Comparison of ENCODE assay signal across 25 mouse cellular contexts in genomic region chr7:102480821-102481220, GRCm38 (mm10). TPM values are rescaled to one million over a fixed set of nuclear protein-coding genes. Genes with fewer than 3 reads are reported as not detected.
DNase-seq lines count a peak whose midpoint lies in the region; ATAC-seq and TF ChIP-seq lines count a peak whose summit lies in the region.
"Had no signal": no experiment of that assay in that cellular context is flagged by ENCODE, and none has a peak within 500 bp of the region (broad histone marks: within the 10 kb centered on the region; RNA-seq: fewer than 3 reads in every experiment).

No protein-coding gene starts in this region.

- no peak for TF ChIP-seq CTCF in lung, embryonic 14.5 days (IDR thresholded peaks at IDR 0.05; ENCODE audit: low read depth)
- TF ChIP-seq CTCF in lung, adult 2 months (IDR thresholded peaks at IDR 0.05; ENCODE audit: insufficient read depth, low read length): no peak
- TF ChIP-seq CTCF in embryonic fibroblast, embryonic 13.5 days (IDR thresholded peaks at IDR 0.05; ENCODE audit: borderline replicate concordance, insufficient read depth, low read length): no peak

- H3K4me3 ChIP-seq in lung, embryonic 14.5 days (ENCODE audit: low read depth, low read length): no peak overlapping the region
- no peak overlapping the region for H3K4me3 ChIP-seq in lung, adult 2 months (replicated peaks; ENCODE audit: extremely low read depth, low read depth, low read length)
- H3K4me3 ChIP-seq in megakaryocyte, embryonic 14.5 days (replicated peaks): peak overlapping the region; percentile 5
- no peak overlapping the region for H3K4me3 ChIP-seq in embryonic fibroblast, embryonic 13.5 days (ENCODE audit: insufficient read depth, low read length)
- H3K4me3 ChIP-seq: embryonic facial prominence, embryonic 15.5 days; forebrain, embryonic 15.5 days; heart, embryonic 13.5 days; hindbrain, embryonic 15.5 days had no signal

- no peak for TF ChIP-seq POLR2A in lung, adult 2 months (IDR thresholded peaks at IDR 0.05; ENCODE audit: borderline replicate concordance, extremely low read depth, low read depth, low read length)
- no peak for TF ChIP-seq POLR2A in embryonic fibroblast, embryonic 13.5 days (IDR thresholded peaks at IDR 0.05; ENCODE audit: low read depth, low read length)

- ATAC-seq in lung, embryonic 14.5 days (ENCODE audit: insufficient read depth): peak; percentile 66
- no peak for ATAC-seq in megakaryocyte, adult 5-6 weeks (ENCODE audit: poor library complexity, severe bottlenecking)
- ATAC-seq: forebrain, embryonic 15.5 days had no signal

- H3K27me3 ChIP-seq in lung, embryonic 14.5 days (ENCODE audit: insufficient read depth, low read length): no peaks in the 10 kb centered on the region
- no peaks in the 10 kb centered on the region for H3K27me3 ChIP-seq in megakaryocyte, embryonic 14.5 days (replicated peaks)
- H3K27me3 ChIP-seq: embryonic facial prominence, embryonic 15.5 days; forebrain, embryonic 15.5 days; heart, embryonic 13.5 days; hindbrain, embryonic 15.5 days had no signal

- H3K27ac ChIP-seq in lung, embryonic 14.5 days (ENCODE audit: low read depth): no peak overlapping the region
- peak overlapping the region; percentile 98 for H3K27ac ChIP-seq in embryonic fibroblast, embryonic 13.5 days (ENCODE audit: insufficient read depth, low read length)
- H3K27ac ChIP-seq: embryonic facial prominence, embryonic 15.5 days; forebrain, embryonic 15.5 days; heart, embryonic 13.5 days; hindbrain, embryonic 15.5 days had no signal

- no peaks in the 10 kb centered on the region for H3K9me3 ChIP-seq in lung, embryonic 14.5 days (ENCODE audit: low read depth, low read length)
- H3K9me3 ChIP-seq in megakaryocyte, embryonic 14.5 days: no peaks in the 10 kb centered on the region
- H3K9me3 ChIP-seq: embryonic facial prominence, embryonic 15.5 days; forebrain, embryonic 15.5 days; heart, embryonic 13.5 days; hindbrain, embryonic 15.5 days had no signal

- H3K4me2 ChIP-seq in lung, embryonic 14.5 days: no peak overlapping the region
- H3K4me2 ChIP-seq: embryonic facial prominence, embryonic 15.5 days; forebrain, embryonic 15.5 days; heart, embryonic 13.5 days; hindbrain, embryonic 15.5 days had no signal

- H3K9ac ChIP-seq in lung, embryonic 14.5 days: no peak overlapping the region
- H3K9ac ChIP-seq: embryonic facial prominence, embryonic 15.5 days; forebrain, embryonic 15.5 days; heart, embryonic 13.5 days; hindbrain, embryonic 15.5 days had no signal

- DNase-seq in lung, embryonic 14.5 days: peak; percentile 60
- DNase-seq in lung, adult 2 months: no peak
- DNase-seq in testis, postnatal 14 days (ENCODE audit: low spot score): peak; percentile 48
- DNase-seq: cerebellum, adult 11 months; cerebellum, adult 8-10 months; cerebellum, postnatal 14 days; embryo, embryonic 11 days; gastrocnemius, postnatal 36 days; heart, postnatal 36 days had no signal

- H3K4me1 ChIP-seq in lung, embryonic 14.5 days (ENCODE audit: insufficient read depth): peaks cover 7% of the 10 kb centered on the region; the same call in 1 of the 2 replicates
- peaks cover 7% of the 10 kb centered on the region for H3K4me1 ChIP-seq in lung, adult 2 months (ENCODE audit: control insufficient read depth, insufficient read depth, low read length)
- H3K4me1 ChIP-seq in megakaryocyte, embryonic 14.5 days: peaks cover 76% of the 10 kb centered on the region
- peaks cover 3% of the 10 kb centered on the region; the same call in 1 of the 2 replicates for H3K4me1 ChIP-seq in embryonic fibroblast, embryonic 13.5 days (ENCODE audit: control insufficient read depth, insufficient read depth, low read length)
- H3K4me1 ChIP-seq: forebrain, embryonic 15.5 days; hindbrain, embryonic 15.5 days had no signal

- WGBS in lung, embryonic 14.5 days: 29% methylated on average over 4 of the region's 4 CpGs
- WGBS in lung, adult 2 months: 24% methylated on average over 4 of the region's 4 CpGs

- H3K36me3 ChIP-seq in lung, embryonic 14.5 days (ENCODE audit: insufficient read depth): no peaks in the 10 kb centered on the region
- peaks cover 12% of the 10 kb centered on the region for H3K36me3 ChIP-seq in megakaryocyte, embryonic 14.5 days (replicated peaks; ENCODE audit: low read length)
- H3K36me3 ChIP-seq: embryonic facial prominence, embryonic 15.5 days; forebrain, embryonic 15.5 days; heart, embryonic 13.5 days; hindbrain, embryonic 15.5 days had no signal

RNA-seq across cellular contexts. Expression of gene Olfr543, which starts 0.7 kb away (rescaled TPM):
- polyA plus RNA-seq in lung, embryonic 14.5 days (2014; fragmentation: Nextera tagmentation; extraction: Ambion mirVana): 0.37 and 0.45 TPM in 2 replicates
- not detected in 2 replicates for polyA plus RNA-seq in lung, adult 2 months (2012; rRNA removed)
- not detected in 2 replicates for polyA plus RNA-seq in megakaryocyte, embryonic 14.5 days (2012; ENCODE audit: insufficient read depth, low replicate concordance)
- total RNA-seq in megakaryocyte, adult 5-6 weeks (2015): not detected in 2 replicates
- not detected in 2 replicates for total RNA-seq in megakaryocyte, adult 5-6 weeks (2017)
- not detected in 2 replicates for polyA plus RNA-seq in embryonic fibroblast, embryonic 13.5 days (2011; ENCODE audit: insufficient read length, low read depth, missing spikeins)
- total RNA-seq: adrenal gland, postnatal 4 days; common myeloid progenitor, adult 5-6 weeks; gastrocnemius, adult 8-10 months; gastrocnemius, postnatal 36 days; heart, postnatal 36 days had no signal
- polyA plus RNA-seq: brain, embryonic 14.5 days; heart, embryonic 13.5 days; heart, postnatal 0 days had no signal

RNA-seq across cellular contexts. Expression of gene Olfr544, which starts 7.3 kb away (rescaled TPM):
- polyA plus RNA-seq in lung, embryonic 14.5 days (2014; fragmentation: Nextera tagmentation; extraction: Ambion mirVana): 0.11 TPM in 2 replicates
- not detected in 2 replicates for polyA plus RNA-seq in lung, adult 2 months (2012; rRNA removed)
- polyA plus RNA-seq in megakaryocyte, embryonic 14.5 days (2012; ENCODE audit: insufficient read depth, low replicate concordance): not detected in 2 replicates
- not detected in 2 replicates for total RNA-seq in megakaryocyte, adult 5-6 weeks (2015)
- 0.04 TPM in 1 of 2 replicates, not detected in the other for total RNA-seq in megakaryocyte, adult 5-6 weeks (2017)
- not detected in 2 replicates for polyA plus RNA-seq in embryonic fibroblast, embryonic 13.5 days (2011; ENCODE audit: insufficient read length, low read depth, missing spikeins)
- total RNA-seq: adrenal gland, postnatal 4 days; common myeloid progenitor, adult 5-6 weeks; ES-E14; gastrocnemius, adult 8-10 months; gastrocnemius, postnatal 36 days; heart, postnatal 36 days had no signal
- polyA plus RNA-seq: brain, embryonic 14.5 days; embryonic facial prominence, embryonic 11.5 days; heart, embryonic 13.5 days; heart, postnatal 0 days had no signal

RNA-seq across cellular contexts. Expression of gene Olfr545, which starts 18.6 kb away (rescaled TPM):
- not detected in 2 replicates for polyA plus RNA-seq in lung, embryonic 14.5 days (2014; fragmentation: Nextera tagmentation; extraction: Ambion mirVana)
- polyA plus RNA-seq in lung, adult 2 months (2012; rRNA removed): not detected in 2 replicates
- not detected in 2 replicates for polyA plus RNA-seq in megakaryocyte, embryonic 14.5 days (2012; ENCODE audit: insufficient read depth, low replicate concordance)
- total RNA-seq in megakaryocyte, adult 5-6 weeks (2015): not detected in 2 replicates
- total RNA-seq in megakaryocyte, adult 5-6 weeks (2017): not detected in 2 replicates
- not detected in 2 replicates for polyA plus RNA-seq in embryonic fibroblast, embryonic 13.5 days (2011; ENCODE audit: insufficient read length, low read depth, missing spikeins)
- total RNA-seq: adrenal gland, postnatal 4 days; common myeloid progenitor, adult 5-6 weeks; ES-E14; gastrocnemius, adult 8-10 months; gastrocnemius, postnatal 36 days; heart, postnatal 36 days had no signal
- polyA plus RNA-seq: brain, embryonic 14.5 days; embryonic facial prominence, embryonic 11.5 days; embryonic facial prominence, embryonic 15.5 days; heart, postnatal 0 days; hindbrain, embryonic 11.5 days had no signal

RNA-seq across cellular contexts. Expression of gene Rrm1, which starts 39.3 kb away (rescaled TPM):
- 200 and 220 TPM in 2 replicates for polyA plus RNA-seq in lung, embryonic 14.5 days (2014; fragmentation: Nextera tagmentation; extraction: Ambion mirVana)
- polyA plus RNA-seq in lung, adult 2 months (2012; rRNA removed): 5.9 and 7.2 TPM in 2 replicates
- polyA plus RNA-seq in megakaryocyte, embryonic 14.5 days (2012; ENCODE audit: insufficient read depth, low replicate concordance): 13.8 and 46.6 TPM in 2 replicates
- 161 and 172 TPM in 2 replicates for total RNA-seq in megakaryocyte, adult 5-6 weeks (2015)
- total RNA-seq in megakaryocyte, adult 5-6 weeks (2017): 413 and 515 TPM in 2 replicates
- 167 and 222 TPM in 2 replicates for polyA plus RNA-seq in embryonic fibroblast, embryonic 13.5 days (2011; ENCODE audit: insufficient read length, low read depth, missing spikeins)

RNA-seq across cellular contexts. Expression of gene Olfr547, which starts 53.7 kb away (rescaled TPM):
- not detected in 2 replicates for polyA plus RNA-seq in lung, embryonic 14.5 days (2014; fragmentation: Nextera tagmentation; extraction: Ambion mirVana)
- polyA plus RNA-seq in lung, adult 2 months (2012; rRNA removed): not detected in 2 replicates
- polyA plus RNA-seq in megakaryocyte, embryonic 14.5 days (2012; ENCODE audit: insufficient read depth, low replicate concordance): not detected in 2 replicates
- total RNA-seq in megakaryocyte, adult 5-6 weeks (2015): not detected in 2 replicates
- not detected in 2 replicates for total RNA-seq in megakaryocyte, adult 5-6 weeks (2017)
- polyA plus RNA-seq in embryonic fibroblast, embryonic 13.5 days (2011; ENCODE audit: insufficient read length, low read depth, missing spikeins): not detected in 2 replicates
- total RNA-seq: adrenal gland, postnatal 4 days; common myeloid progenitor, adult 5-6 weeks; ES-E14; gastrocnemius, adult 8-10 months; gastrocnemius, postnatal 36 days; heart, postnatal 36 days had no signal
- polyA plus RNA-seq: brain, embryonic 14.5 days; embryonic facial prominence, embryonic 11.5 days; embryonic facial prominence, embryonic 15.5 days; forebrain, embryonic 11.5 days; forebrain, embryonic 15.5 days; heart, embryonic 13.5 days; heart, postnatal 0 days; hindbrain, embryonic 11.5 days; hindbrain, embryonic 15.5 days had no signal
